Mouse (Mus musculus): ENCODE measurements at regions not wholly inside any gene's neighbourhood (a gene's known extent, or its start where the extent isn't known, plus 50 kb on each side); places are given as distances from the start of the nearest gene placed in this dataset.

- Histone ChIP-seq H3K9ac (ENCODE audit: low read depth, low read length) (no peak overlapping the region), H3K9me3 (ENCODE audit: control insufficient read depth, low read length) (no peaks in the 10 kb centered on the region), H3K4me3 (ENCODE audit: low read length) (no peak overlapping the region), H3K4me1 (ENCODE audit: control insufficient read depth, insufficient read depth, low read length) (no peaks in the 10 kb centered on the region), H3K27me3 (ENCODE audit: control insufficient read depth, insufficient read depth, low read length) (no peaks in the 10 kb centered on the region), H3K36me3 (ENCODE audit: control insufficient read depth, insufficient read depth, low read length) (no peaks in the 10 kb centered on the region), H3K4me2 (replicated peaks; ENCODE audit: low read depth, low read length) (no peak overlapping the region), H3K27ac (ENCODE audit: low read depth, low read length) (no peak overlapping the region)
- no peak for ATAC-seq (ENCODE audit: low FRiP score, low TSS enrichment)
- 91% methylated on average over 4 of the region's 4 CpGs for WGBS
Observed at GRCm38 (mm10) chr8:15323421-15323820, 277.5 kb upstream of the BB014433 start.

DNA sequence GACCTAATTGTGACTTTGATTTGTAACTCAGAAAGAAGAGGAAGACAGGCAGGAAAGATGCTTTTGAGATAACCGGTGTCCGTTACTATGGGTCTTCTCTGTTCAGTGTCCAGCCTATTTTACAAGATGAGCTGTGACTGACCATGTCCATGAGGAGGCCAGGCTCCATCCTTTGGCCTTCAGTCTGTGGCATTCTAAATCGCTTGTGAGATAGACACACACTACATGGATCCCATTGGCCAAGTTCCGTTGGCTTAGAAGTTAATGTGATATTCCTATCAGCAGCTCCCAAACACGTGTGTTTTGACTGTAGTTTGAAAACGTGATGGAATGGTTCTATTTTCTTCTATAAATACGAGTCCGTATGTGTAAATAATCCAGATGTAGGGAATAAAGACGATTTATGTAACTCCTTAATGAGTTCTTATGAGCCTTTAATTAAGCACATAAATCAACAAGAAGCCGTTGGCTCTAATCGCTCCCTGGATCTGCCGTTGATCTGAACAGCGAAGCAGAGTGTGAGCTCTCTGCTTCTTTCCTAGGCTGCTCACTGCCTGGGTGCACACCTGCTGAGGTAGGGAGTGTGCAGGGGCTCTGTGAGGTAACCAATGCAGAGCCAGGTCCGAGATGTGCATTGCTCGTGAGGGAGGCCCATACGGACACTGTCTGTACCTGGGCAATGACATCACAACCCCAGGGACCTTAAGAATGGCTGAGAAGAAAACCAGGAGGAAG is 272.4 kb upstream of the BB014433 start:
- WGBS, result 39% methylated on average over 16 of the region's 16 CpGs
- ATAC-seq (ENCODE audit: low FRiP score, low TSS enrichment), result peak; percentile 89

DNA sequence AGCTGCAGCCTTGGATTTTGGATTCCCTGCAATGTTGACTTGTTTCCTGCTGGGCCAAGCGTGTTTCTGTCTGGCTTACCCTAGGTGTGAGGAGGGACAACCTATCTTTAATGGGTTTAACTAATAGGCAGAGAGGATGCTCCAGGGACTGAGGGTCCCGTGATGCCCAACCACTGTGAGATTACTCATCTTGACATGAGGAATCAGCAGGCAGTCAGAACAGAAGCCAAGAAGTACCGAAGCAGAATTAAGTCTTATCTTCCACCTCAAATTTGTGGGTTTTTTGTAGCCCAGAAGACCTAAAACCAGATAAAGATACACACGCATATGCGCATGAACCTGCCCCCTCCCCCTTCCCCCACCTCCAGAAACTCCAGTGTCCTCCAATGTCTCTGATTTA is 267.6 kb upstream of the BB014433 start:
- H3K27me3 ChIP-seq (ENCODE audit: control insufficient read depth, insufficient read depth, low read length), result no peaks in the 10 kb centered on the region
- H3K9me3 ChIP-seq (ENCODE audit: control insufficient read depth, low read length), result no peaks in the 10 kb centered on the region
- 85% methylated on average over 5 of the region's 5 CpGs for WGBS
- no peaks in the 10 kb centered on the region for H3K36me3 ChIP-seq (ENCODE audit: control insufficient read depth, insufficient read depth, low read length)
- H3K9ac ChIP-seq (ENCODE audit: low read depth, low read length), result no peak overlapping the region
- no peaks in the 10 kb centered on the region for H3K4me1 ChIP-seq (ENCODE audit: control insufficient read depth, insufficient read depth, low read length)
- no peak for ATAC-seq (ENCODE audit: low FRiP score, low TSS enrichment)
- H3K4me2 ChIP-seq (replicated peaks; ENCODE audit: low read depth, low read length), result no peak overlapping the region
- no peak overlapping the region for H3K4me3 ChIP-seq (ENCODE audit: low read length)
- H3K27ac ChIP-seq (ENCODE audit: low read depth, low read length), result no peak overlapping the region

More for the DNA sequence above, 272.4 kb upstream of the BB014433 start:
- Histone ChIP-seq H3K4me3 (ENCODE audit: low read length) (no peak overlapping the region), H3K27me3 (ENCODE audit: control insufficient read depth, insufficient read depth, low read length) (no peaks in the 10 kb centered on the region), H3K4me1 (ENCODE audit: control insufficient read depth, insufficient read depth, low read length) (no peaks in the 10 kb centered on the region), H3K27ac (ENCODE audit: low read depth, low read length) (no peak overlapping the region), H3K36me3 (ENCODE audit: control insufficient read depth, insufficient read depth, low read length) (no peaks in the 10 kb centered on the region), H3K4me2 (replicated peaks; ENCODE audit: low read depth, low read length) (no peak overlapping the region), H3K9me3 (ENCODE audit: control insufficient read depth, low read length) (no peaks in the 10 kb centered on the region), H3K9ac (ENCODE audit: low read depth, low read length) (no peak overlapping the region)

DNA sequence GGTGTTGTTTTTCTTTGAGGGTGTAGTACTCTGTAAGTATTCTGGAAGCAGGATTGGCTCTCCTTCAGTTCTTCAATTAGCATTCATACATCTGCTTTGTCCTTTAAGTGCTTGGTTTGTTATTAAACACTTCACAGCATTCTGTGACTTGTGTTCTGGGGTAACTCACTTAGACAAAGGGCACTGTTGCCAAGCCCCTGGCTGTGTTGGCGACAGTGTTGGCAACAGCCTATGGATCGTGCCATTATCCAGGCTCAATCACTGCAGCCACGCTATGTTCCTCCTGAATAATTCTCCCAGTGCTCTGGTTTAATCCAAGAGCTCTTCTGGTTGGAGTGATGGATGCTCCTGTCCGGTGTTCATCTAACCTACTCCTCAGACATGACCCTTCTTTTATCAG is 265.6 kb upstream of the BB014433 start:
- no peak overlapping the region for H3K4me2 ChIP-seq (replicated peaks; ENCODE audit: low read depth, low read length)
- no peaks in the 10 kb centered on the region for H3K36me3 ChIP-seq (ENCODE audit: control insufficient read depth, insufficient read depth, low read length)
- H3K9ac ChIP-seq (ENCODE audit: low read depth, low read length), result no peak overlapping the region
- WGBS, result 90% methylated on average over 4 of the region's 4 CpGs
- ATAC-seq (ENCODE audit: low FRiP score, low TSS enrichment), result no peak
- no peaks in the 10 kb centered on the region for H3K4me1 ChIP-seq (ENCODE audit: control insufficient read depth, insufficient read depth, low read length)
- H3K9me3 ChIP-seq (ENCODE audit: control insufficient read depth, low read length), result no peaks in the 10 kb centered on the region
- H3K4me3 ChIP-seq (ENCODE audit: low read length), result no peak overlapping the region
- H3K27ac ChIP-seq (ENCODE audit: low read depth, low read length), result no peak overlapping the region
- no peaks in the 10 kb centered on the region for H3K27me3 ChIP-seq (ENCODE audit: control insufficient read depth, insufficient read depth, low read length)

DNA sequence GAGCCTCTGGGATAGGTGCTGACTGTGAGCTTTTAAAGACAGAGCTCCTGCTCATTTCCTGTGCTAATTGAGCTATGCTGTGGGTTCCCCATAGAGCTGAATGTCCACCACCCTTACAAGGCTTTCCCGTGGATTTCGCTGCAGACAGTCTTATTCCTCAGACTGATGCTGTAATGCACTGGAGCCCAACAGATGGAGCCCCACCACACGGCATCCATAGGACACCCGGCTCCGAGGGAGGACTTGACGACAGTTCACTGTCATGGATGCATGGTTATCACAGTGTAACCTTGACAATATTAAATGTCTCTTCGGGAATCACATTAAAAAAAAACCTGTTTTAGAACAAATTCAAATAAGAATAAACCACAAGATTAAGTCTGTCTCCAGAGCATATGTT is 265.2 kb upstream of the BB014433 start:
- H3K9ac ChIP-seq (ENCODE audit: low read depth, low read length), result no peak overlapping the region
- 65% methylated on average over 7 of the region's 7 CpGs for WGBS
- no peak overlapping the region for H3K4me2 ChIP-seq (replicated peaks; ENCODE audit: low read depth, low read length)
- H3K36me3 ChIP-seq (ENCODE audit: control insufficient read depth, insufficient read depth, low read length), result no peaks in the 10 kb centered on the region
- no peaks in the 10 kb centered on the region for H3K9me3 ChIP-seq (ENCODE audit: control insufficient read depth, low read length)
- no peak overlapping the region for H3K4me3 ChIP-seq (ENCODE audit: low read length)
- no peaks in the 10 kb centered on the region for H3K27me3 ChIP-seq (ENCODE audit: control insufficient read depth, insufficient read depth, low read length)
- H3K27ac ChIP-seq (ENCODE audit: low read depth, low read length), result no peak overlapping the region
- no peaks in the 10 kb centered on the region for H3K4me1 ChIP-seq (ENCODE audit: control insufficient read depth, insufficient read depth, low read length)
- no peak for ATAC-seq (ENCODE audit: low FRiP score, low TSS enrichment)

DNA sequence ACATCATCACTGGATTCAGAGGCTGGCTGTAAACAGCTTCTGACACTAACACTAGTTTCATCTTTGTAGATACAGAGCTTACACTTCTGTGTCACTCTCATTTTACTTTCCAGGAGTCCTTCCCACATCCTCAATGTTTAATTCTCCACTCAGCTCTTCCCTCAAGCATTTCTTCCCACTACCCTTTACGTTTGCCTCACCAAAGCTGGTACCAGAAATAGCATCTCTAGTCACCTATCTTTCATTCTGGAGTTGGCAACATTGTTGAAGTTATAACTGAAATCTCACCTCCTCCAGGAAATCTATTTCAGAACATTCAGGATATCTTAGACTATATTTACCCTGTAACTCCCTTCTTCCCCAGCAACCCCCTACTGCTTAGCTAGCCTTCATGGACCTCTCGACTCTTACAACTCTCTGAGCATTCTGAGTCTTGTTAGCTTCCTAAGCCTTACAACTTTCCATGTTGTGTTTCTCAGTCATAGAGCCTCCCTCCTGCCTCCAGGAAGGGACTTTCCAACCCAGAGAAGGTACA is 258.3 kb upstream of the BB014433 start:
- ATAC-seq (ENCODE audit: low FRiP score, low TSS enrichment), result no peak
- Histone ChIP-seq H3K27me3 (ENCODE audit: control insufficient read depth, insufficient read depth, low read length) (no peaks in the 10 kb centered on the region), H3K4me1 (ENCODE audit: control insufficient read depth, insufficient read depth, low read length) (no peaks in the 10 kb centered on the region), H3K27ac (ENCODE audit: low read depth, low read length) (no peak overlapping the region), H3K4me3 (ENCODE audit: low read length) (no peak overlapping the region), H3K36me3 (ENCODE audit: control insufficient read depth, insufficient read depth, low read length) (no peaks in the 10 kb centered on the region), H3K9ac (ENCODE audit: low read depth, low read length) (no peak overlapping the region), H3K4me2 (replicated peaks; ENCODE audit: low read depth, low read length) (no peak overlapping the region), H3K9me3 (ENCODE audit: control insufficient read depth, low read length) (no peaks in the 10 kb centered on the region)
- WGBS, result 88% methylated on average over 2 of the region's 2 CpGs

DNA sequence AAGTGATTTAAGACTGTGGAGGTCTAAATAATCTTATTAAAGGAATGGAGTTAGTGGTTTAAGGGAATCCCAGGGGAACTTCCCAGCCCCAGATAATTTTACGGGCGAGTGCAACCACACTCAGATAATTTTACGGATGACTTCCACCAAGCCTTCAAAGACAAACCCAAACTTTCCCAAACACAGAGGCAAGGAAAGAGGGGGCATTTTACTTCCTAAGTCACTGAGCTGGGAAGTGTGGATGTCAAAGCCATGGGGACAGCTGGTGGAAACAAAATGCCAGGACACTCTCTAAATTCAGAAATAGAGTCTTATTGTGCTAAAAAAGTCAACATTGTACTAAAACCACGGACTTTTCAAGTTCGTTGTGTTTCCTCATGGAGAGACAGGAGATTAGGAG is 227.9 kb upstream of the BB014433 start:
- no peaks in the 10 kb centered on the region for H3K36me3 ChIP-seq (ENCODE audit: control insufficient read depth, insufficient read depth, low read length)
- H3K4me3 ChIP-seq (ENCODE audit: low read length), result no peak overlapping the region
- ATAC-seq (ENCODE audit: low FRiP score, low TSS enrichment), result peak; percentile 70
- no peaks in the 10 kb centered on the region for H3K4me1 ChIP-seq (ENCODE audit: control insufficient read depth, insufficient read depth, low read length)
- no peaks in the 10 kb centered on the region for H3K27me3 ChIP-seq (ENCODE audit: control insufficient read depth, insufficient read depth, low read length)
- no peaks in the 10 kb centered on the region for H3K9me3 ChIP-seq (ENCODE audit: control insufficient read depth, low read length)
- H3K27ac ChIP-seq (ENCODE audit: low read depth, low read length), result no peak overlapping the region
- no peak overlapping the region for H3K9ac ChIP-seq (ENCODE audit: low read depth, low read length)
- 18% methylated on average over 5 of the region's 5 CpGs for WGBS
- H3K4me2 ChIP-seq (replicated peaks; ENCODE audit: low read depth, low read length), result no peak overlapping the region

- Histone ChIP-seq H3K36me3 (ENCODE audit: control insufficient read depth, insufficient read depth, low read length) (no peaks in the 10 kb centered on the region), H3K4me2 (replicated peaks; ENCODE audit: low read depth, low read length) (no peak overlapping the region), H3K4me1 (ENCODE audit: control insufficient read depth, insufficient read depth, low read length) (no peaks in the 10 kb centered on the region), H3K27ac (ENCODE audit: low read depth, low read length) (no peak overlapping the region), H3K4me3 (ENCODE audit: low read length) (no peak overlapping the region), H3K9me3 (ENCODE audit: control insufficient read depth, low read length) (no peaks in the 10 kb centered on the region), H3K27me3 (ENCODE audit: control insufficient read depth, insufficient read depth, low read length) (no peaks in the 10 kb centered on the region), H3K9ac (ENCODE audit: low read depth, low read length) (no peak overlapping the region)
- WGBS, result 47% methylated on average over 17 of the region's 17 CpGs
- 0 out of 2 replicates have a peak, but pooled peaks have one; percentile 18 for ATAC-seq (ENCODE audit: low FRiP score, low TSS enrichment)
Observed at GRCm38 (mm10) chr8:15271793-15272587, 226.1 kb upstream of the BB014433 start.

GRCm38 (mm10) chr8:15270290-15270689 is 224.4 kb upstream of the BB014433 start:
- H3K4me3 ChIP-seq (ENCODE audit: low read length), result no peak overlapping the region
- no peaks in the 10 kb centered on the region for H3K27me3 ChIP-seq (ENCODE audit: control insufficient read depth, insufficient read depth, low read length)
- no peak overlapping the region for H3K4me2 ChIP-seq (replicated peaks; ENCODE audit: low read depth, low read length)
- H3K9ac ChIP-seq (ENCODE audit: low read depth, low read length), result no peak overlapping the region
- ATAC-seq (ENCODE audit: low FRiP score, low TSS enrichment), result no peak
- WGBS, result 17% methylated on average over 5 of the region's 5 CpGs
- no peaks in the 10 kb centered on the region for H3K36me3 ChIP-seq (ENCODE audit: control insufficient read depth, insufficient read depth, low read length)
- no peak overlapping the region for H3K27ac ChIP-seq (ENCODE audit: low read depth, low read length)
- H3K4me1 ChIP-seq (ENCODE audit: control insufficient read depth, insufficient read depth, low read length), result no peaks in the 10 kb centered on the region
- no peaks in the 10 kb centered on the region for H3K9me3 ChIP-seq (ENCODE audit: control insufficient read depth, low read length)
